Mouse (Mus musculus): ENCODE results near the gene Lrrc30. TPM values are rescaled to one million over a fixed set of nuclear protein-coding genes. Genes with fewer than 3 reads are reported as not detected.

The Lrrc30 gene
- polyA plus RNA-seq, 1 experiment from 2014 or later, result not detected

DNA sequence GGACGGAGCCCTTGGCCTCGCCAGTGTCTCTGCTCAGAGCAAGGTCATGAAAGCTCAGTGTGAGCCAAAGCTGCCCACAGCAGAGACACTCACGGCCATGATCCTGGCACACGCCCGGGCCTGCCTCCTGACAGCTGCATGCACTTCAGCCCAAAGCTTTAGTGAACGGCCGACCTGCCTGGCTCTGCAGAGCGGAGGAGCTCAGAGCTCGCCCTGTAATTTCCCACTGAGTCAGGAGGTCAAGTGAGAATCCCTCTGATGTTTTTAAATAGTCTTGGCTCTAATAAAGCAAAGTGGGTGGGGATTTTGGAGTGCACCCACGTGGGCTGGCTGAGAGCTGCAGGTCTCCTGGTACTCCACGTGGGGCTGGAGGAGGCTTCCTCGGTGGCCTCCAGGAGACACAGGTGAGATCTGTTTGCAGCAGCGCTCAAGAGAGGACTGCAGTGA lies 3.3 kb downstream of the Lrrc30 start:
- H3K36me3 ChIP-seq, result no peaks in the 10 kb centered on the region
- peaks cover 10% of the 10 kb centered on the region for H3K4me1 ChIP-seq (replicated peaks)
- no peaks in the 10 kb centered on the region for H3K27me3 ChIP-seq
- peak overlapping the region; percentile 57 for H3K27ac ChIP-seq
- no peak overlapping the region for H3K9ac ChIP-seq
- H3K9me3 ChIP-seq (replicated peaks), result no peaks in the 10 kb centered on the region
- H3K4me2 ChIP-seq, result peak overlapping the region; percentile 19; the same call in 1 of the 2 replicates
- ATAC-seq (replicated peaks; ENCODE audit: insufficient number of reproducible peaks, insufficient read depth, low FRiP score, low read depth), result peak; percentile 84
- no peak overlapping the region for H3K4me3 ChIP-seq
- WGBS, result 23% methylated on average over 13 of the region's 13 CpGs

DNA sequence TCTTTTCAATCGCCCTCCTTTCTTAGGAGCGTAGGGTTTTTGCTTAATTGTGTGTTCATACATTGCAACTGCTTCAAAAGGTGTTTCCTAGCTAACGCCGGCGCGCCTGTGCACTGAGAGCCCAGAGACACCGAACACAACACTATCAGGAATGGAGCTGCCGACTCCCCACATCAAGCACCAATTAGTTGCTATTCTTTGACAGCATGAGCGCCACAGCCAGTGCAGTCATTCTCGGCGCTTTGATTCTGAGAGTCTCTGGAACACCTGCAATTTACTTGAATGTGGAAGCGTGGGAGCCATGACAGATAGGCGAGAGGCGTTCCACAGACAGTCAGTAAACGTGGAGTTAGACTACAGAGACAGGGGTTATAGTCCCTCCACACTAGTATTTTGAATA lies 4.0 kb downstream of the Lrrc30 start:
- H3K9ac ChIP-seq, result no peak overlapping the region
- no peak overlapping the region for H3K4me2 ChIP-seq
- peaks cover 13% of the 10 kb centered on the region for H3K4me1 ChIP-seq (replicated peaks)
- H3K27me3 ChIP-seq, result no peaks in the 10 kb centered on the region
- H3K27ac ChIP-seq, result peak overlapping the region; percentile 57; the same call in 1 of the 2 replicates
- no peak overlapping the region for H3K4me3 ChIP-seq
- H3K36me3 ChIP-seq, result no peaks in the 10 kb centered on the region
- H3K9me3 ChIP-seq (replicated peaks), result no peaks in the 10 kb centered on the region
- no peak for ATAC-seq (replicated peaks; ENCODE audit: insufficient number of reproducible peaks, insufficient read depth, low FRiP score, low read depth)
- WGBS, result 88% methylated on average over 15 of the region's 15 CpGs

DNA sequence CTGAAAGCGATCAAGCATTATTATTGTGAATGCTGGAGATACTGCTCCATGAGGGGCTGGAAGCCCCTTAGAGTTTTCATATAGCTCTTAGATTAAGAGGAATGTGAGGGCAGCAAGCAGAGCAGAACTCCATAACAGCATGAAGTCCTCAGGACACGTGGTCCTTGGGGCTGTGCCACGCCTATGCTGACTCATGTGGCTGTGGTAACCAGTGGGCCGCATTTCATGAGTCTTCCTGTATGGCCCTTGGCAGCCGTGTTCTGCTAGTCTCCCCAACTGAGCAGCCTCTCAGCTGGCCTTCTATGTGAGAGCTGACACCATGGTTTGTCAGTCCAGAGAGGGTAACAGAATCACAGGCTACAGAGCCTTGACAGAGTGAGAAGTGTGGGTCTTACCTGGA lies 7.1 kb downstream of the Lrrc30 start:
- no peak overlapping the region for H3K9ac ChIP-seq
- H3K36me3 ChIP-seq, result no peaks in the 10 kb centered on the region
- no peaks in the 10 kb centered on the region for H3K27me3 ChIP-seq
- no peak for ATAC-seq (replicated peaks; ENCODE audit: insufficient number of reproducible peaks, insufficient read depth, low FRiP score, low read depth)
- H3K9me3 ChIP-seq (replicated peaks), result no peaks in the 10 kb centered on the region
- H3K4me2 ChIP-seq, result no peak overlapping the region
- peaks cover 16% of the 10 kb centered on the region for H3K4me1 ChIP-seq (replicated peaks)
- H3K27ac ChIP-seq, result no peak overlapping the region
- WGBS, result 75% methylated on average over 5 of the region's 5 CpGs
- H3K4me3 ChIP-seq, result no peak overlapping the region

DNA sequence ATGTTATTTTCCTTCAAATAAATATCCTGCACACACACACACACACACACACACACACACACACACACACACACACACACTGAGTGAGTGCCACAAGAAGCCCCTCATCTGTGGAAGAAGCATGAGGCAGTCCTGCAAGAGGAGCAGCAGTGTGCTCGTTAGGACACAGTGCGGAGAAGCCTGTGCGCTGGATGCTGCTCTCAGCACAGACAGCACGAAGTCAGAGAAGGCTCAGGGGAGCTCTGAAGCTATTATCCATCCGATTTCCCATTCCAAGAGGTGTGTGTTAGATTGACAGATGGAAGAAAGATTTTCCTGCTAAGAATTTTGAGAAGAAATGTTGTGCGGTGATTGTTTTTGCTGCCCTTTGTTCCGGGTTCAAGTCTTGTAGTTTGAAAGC lies 13.5 kb downstream of the Lrrc30 start:
- 75% methylated on average over 7 of the region's 7 CpGs for WGBS
- Histone ChIP-seq H3K4me2 (no peak overlapping the region), H3K27ac (no peak overlapping the region), H3K4me1 (replicated peaks) (peaks cover 6% of the 10 kb centered on the region; the same call in 1 of the 2 replicates), H3K36me3 (no peaks in the 10 kb centered on the region), H3K9ac (no peak overlapping the region), H3K4me3 (no peak overlapping the region), H3K9me3 (replicated peaks) (no peaks in the 10 kb centered on the region), H3K27me3 (no peaks in the 10 kb centered on the region)
- no peak for ATAC-seq (replicated peaks; ENCODE audit: insufficient number of reproducible peaks, insufficient read depth, low FRiP score, low read depth)

DNA sequence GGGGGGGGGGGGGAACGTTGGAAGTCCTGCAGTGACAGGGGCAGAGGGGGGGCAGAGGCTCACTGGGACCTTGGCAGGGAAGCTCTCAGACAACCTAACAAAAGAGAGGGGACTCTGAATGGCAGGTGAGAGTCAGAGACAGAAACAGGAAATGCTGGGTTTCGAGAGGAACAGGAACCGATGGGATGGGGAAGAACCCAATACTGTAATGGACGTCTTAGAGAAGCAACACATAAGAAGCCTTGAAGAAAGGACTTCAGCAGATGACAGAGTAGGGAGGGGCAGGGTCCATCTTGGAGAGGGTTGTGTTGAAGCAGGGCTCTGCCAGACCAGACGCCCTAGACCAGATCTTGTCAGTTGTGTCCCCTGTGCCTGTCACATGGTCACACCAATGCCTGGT lies 18.1 kb downstream of the Lrrc30 start:
- no peaks in the 10 kb centered on the region for H3K4me1 ChIP-seq (replicated peaks)
- 70% methylated on average over 4 of the region's 5 CpGs for WGBS
- no peaks in the 10 kb centered on the region for H3K36me3 ChIP-seq
- no peak overlapping the region for H3K4me3 ChIP-seq
- no peak overlapping the region for H3K27ac ChIP-seq
- H3K27me3 ChIP-seq, result no peaks in the 10 kb centered on the region
- H3K4me2 ChIP-seq, result no peak overlapping the region
- no peak for ATAC-seq (replicated peaks; ENCODE audit: insufficient number of reproducible peaks, insufficient read depth, low FRiP score, low read depth)
- no peak overlapping the region for H3K9ac ChIP-seq
- no peaks in the 10 kb centered on the region for H3K9me3 ChIP-seq (replicated peaks)

DNA sequence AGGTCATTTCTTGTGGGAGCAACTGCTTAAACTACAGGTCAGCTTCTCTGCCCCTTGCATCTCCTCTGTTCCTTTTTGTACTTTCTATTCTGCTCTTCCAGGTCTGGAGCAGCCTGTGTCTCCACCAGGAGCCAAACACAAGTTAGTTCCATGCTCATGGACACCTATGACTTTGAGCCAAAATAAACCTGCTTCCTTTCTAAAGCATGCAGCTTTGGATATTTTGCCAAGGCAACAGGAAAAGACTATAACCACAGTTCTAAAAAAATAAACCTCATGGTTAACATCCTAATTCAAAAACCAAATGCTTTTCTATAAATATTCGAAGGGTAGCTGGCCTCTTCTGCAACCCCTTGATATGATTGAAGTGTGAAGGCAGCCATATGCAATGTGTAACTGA lies 19.9 kb downstream of the Lrrc30 start:
- Histone ChIP-seq H3K4me3 (no peak overlapping the region), H3K27ac (no peak overlapping the region), H3K36me3 (no peaks in the 10 kb centered on the region), H3K9ac (no peak overlapping the region), H3K9me3 (replicated peaks) (no peaks in the 10 kb centered on the region), H3K4me2 (no peak overlapping the region), H3K4me1 (replicated peaks) (no peaks in the 10 kb centered on the region), H3K27me3 (no peaks in the 10 kb centered on the region)
- no peak for ATAC-seq (replicated peaks; ENCODE audit: insufficient number of reproducible peaks, insufficient read depth, low FRiP score, low read depth)
- WGBS, result 67% methylated on average over 1 of the region's 1 CpGs

DNA sequence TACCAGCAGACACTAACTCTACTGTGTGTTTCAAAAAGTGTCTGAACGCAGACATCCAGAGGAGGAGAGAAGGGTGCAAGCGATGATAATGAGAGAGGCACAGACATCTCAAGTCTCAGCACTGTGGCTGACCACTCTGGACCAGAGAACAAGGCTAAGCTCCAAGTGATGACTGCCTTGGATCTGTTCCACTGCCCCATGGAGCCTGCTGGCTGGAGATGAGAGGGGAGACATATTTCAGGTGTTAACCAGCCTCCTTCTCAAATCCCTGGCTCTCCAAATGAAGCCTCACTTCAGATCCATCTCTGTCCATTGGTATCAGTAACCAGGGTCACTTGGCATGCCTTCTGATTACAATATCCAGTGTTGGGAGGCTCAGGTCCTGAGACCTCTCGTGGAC lies 20.4 kb downstream of the Lrrc30 start:
- Histone ChIP-seq H3K9me3 (replicated peaks) (no peaks in the 10 kb centered on the region), H3K27me3 (no peaks in the 10 kb centered on the region), H3K9ac (no peak overlapping the region), H3K36me3 (no peaks in the 10 kb centered on the region), H3K4me2 (no peak overlapping the region), H3K4me3 (no peak overlapping the region), H3K27ac (no peak overlapping the region), H3K4me1 (replicated peaks) (no peaks in the 10 kb centered on the region)
- 67% methylated on average over 3 of the region's 3 CpGs for WGBS
- no peak for ATAC-seq (replicated peaks; ENCODE audit: insufficient number of reproducible peaks, insufficient read depth, low FRiP score, low read depth)

DNA sequence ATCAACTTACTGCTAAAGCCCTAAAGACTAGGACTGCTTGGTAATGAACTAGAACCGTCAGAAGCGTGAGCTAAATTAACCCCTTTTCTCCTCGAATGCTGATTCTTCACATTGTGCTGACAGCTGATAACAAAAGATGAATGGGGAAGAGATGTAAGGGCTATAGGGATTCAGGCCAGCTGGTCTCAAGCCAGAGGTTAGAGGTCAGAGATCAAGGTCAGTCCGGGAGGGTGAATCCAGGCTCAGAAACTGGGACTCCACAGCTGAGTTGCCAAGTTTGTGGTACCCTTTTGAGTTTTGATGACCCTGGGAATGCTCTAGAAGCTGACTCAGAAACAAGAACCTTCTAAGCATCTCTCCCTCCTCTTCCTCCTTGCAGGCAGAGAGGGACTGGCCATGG lies 28.1 kb downstream of the Lrrc30 start:
- Histone ChIP-seq H3K27ac (no peak overlapping the region), H3K4me1 (replicated peaks) (0 out of 2 replicates have a peak, but pooled peaks cover 3% of the 10 kb centered on the region), H3K27me3 (no peaks in the 10 kb centered on the region), H3K4me2 (no peak overlapping the region), H3K9ac (no peak overlapping the region), H3K4me3 (no peak overlapping the region), H3K9me3 (replicated peaks) (no peaks in the 10 kb centered on the region), H3K36me3 (no peaks in the 10 kb centered on the region)
- WGBS, result 28% methylated on average over 4 of the region's 4 CpGs
- no peak for ATAC-seq (replicated peaks; ENCODE audit: insufficient number of reproducible peaks, insufficient read depth, low FRiP score, low read depth)

DNA sequence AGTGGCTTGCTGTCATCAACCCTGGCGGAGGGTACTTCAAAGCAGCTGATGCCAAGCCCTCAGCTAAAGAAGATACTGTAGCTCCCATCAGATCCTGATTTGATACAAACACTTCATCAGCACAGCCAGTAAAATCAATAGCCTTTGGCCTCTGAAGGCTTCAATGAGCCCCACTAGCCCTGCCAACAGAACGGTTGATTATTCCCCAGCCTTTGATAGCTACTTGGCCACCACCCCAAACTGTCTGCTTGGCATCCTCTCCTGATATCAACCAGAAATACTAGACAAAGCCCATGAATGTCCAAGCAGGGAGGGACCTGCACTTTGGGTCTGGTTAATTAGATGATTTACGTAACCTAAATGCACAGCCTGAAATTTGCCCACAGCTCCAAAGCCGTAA lies 30.0 kb downstream of the Lrrc30 start:
- no peak overlapping the region for H3K9ac ChIP-seq
- H3K36me3 ChIP-seq, result no peaks in the 10 kb centered on the region
- H3K9me3 ChIP-seq (replicated peaks), result no peaks in the 10 kb centered on the region
- no peak for ATAC-seq (replicated peaks; ENCODE audit: insufficient number of reproducible peaks, insufficient read depth, low FRiP score, low read depth)
- WGBS, result 61% methylated on average over 4 of the region's 4 CpGs
- no peak overlapping the region for H3K27ac ChIP-seq
- 0 out of 2 replicates have a peak, but pooled peaks cover 3% of the 10 kb centered on the region for H3K4me1 ChIP-seq (replicated peaks)
- H3K4me3 ChIP-seq, result no peak overlapping the region
- H3K4me2 ChIP-seq, result no peak overlapping the region
- H3K27me3 ChIP-seq, result no peaks in the 10 kb centered on the region

DNA sequence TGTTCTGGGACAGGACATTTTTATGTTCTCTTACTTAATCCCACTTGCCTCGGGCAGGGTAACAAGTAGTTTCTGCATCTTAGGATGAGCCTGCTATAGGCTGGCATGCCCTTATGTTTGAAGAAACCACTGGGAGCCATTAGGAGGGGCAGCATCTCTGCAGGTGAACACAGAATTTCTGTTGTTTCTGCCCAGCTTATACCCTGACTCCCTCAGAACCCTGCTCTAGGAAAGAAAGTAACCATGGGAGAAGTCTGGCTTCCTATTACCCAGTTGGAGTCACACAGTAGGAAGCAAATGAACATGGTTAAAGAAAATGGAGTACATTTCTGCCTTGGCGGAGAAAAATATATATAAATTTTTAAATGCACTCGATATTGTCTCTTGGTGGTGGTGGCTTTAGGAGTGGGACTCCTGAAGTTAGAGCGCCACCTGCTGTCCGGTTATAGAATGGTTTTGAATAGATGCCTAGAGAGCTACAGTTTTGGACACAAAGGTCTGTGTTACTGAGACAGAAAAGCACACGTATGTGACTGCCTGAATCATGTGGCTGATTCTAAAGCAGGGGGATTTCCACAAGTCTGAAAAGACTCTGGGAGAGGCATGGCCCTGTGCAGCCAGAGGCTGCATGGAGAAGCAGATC lies 47.5 kb downstream of the Lrrc30 start:
- Histone ChIP-seq H3K36me3 (no peaks in the 10 kb centered on the region), H3K9ac (no peak overlapping the region), H3K4me2 (no peak overlapping the region), H3K4me3 (no peak overlapping the region), H3K27me3 (peaks cover 3% of the 10 kb centered on the region; the same call in 1 of the 2 replicates), H3K9me3 (replicated peaks) (no peaks in the 10 kb centered on the region), H3K4me1 (replicated peaks) (no peaks in the 10 kb centered on the region), H3K27ac (no peak overlapping the region)
- WGBS, result 23% methylated on average over 6 of the region's 6 CpGs
- ATAC-seq (replicated peaks; ENCODE audit: insufficient number of reproducible peaks, insufficient read depth, low FRiP score, low read depth), result peak; percentile 64; the same call in 1 of the 2 replicates

DNA sequence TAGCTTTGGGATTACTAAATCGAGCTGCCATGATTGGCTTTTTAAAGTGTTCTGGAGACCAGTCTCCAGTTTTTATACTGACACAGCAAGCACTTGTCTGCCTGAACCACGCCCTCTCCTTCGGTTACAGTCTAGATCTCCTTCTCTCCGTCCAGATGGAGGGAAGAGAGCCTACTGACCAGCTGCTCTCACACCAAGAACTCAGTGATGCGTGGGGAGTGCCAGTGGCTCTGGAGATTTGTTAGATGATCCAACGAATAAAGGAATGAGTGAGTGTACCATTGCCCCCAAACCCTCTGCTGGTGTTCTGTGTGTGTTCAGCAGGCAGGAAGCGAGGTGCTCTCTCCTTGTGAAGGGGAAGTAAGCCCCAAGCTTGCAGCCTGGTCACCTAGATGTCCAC lies 48.0 kb downstream of the Lrrc30 start:
- Histone ChIP-seq H3K36me3 (no peaks in the 10 kb centered on the region), H3K9me3 (replicated peaks) (no peaks in the 10 kb centered on the region), H3K27ac (no peak overlapping the region), H3K4me2 (no peak overlapping the region), H3K9ac (no peak overlapping the region), H3K27me3 (peaks cover 3% of the 10 kb centered on the region; the same call in 1 of the 2 replicates), H3K4me1 (replicated peaks) (no peaks in the 10 kb centered on the region), H3K4me3 (no peak overlapping the region)
- WGBS, result 67% methylated on average over 7 of the region's 7 CpGs
- ATAC-seq (replicated peaks; ENCODE audit: insufficient number of reproducible peaks, insufficient read depth, low FRiP score, low read depth), result no peak

DNA sequence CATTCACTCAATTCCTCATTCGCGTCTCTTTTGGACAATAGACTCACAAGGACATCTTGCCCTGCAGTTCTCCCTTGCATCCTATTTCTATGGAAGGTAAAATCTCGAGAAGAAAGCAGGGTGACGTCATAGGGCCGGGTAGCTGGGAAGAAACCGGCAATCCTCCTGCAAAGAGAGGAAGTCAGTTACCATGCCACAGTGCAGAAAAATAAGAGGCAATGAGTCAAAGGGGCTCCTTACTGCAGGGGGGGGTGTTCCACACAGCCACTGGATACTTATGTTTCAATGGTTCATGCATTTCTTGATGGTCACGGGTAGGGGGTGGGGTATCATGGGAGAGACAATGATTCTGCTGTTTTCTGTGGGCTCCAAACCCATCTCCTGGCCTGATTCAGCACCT lies 49.1 kb downstream of the Lrrc30 start:
- no peak overlapping the region for H3K4me3 ChIP-seq
- 56% methylated on average over 7 of the region's 7 CpGs for WGBS
- no peaks in the 10 kb centered on the region for H3K36me3 ChIP-seq

More for the DNA sequence above, 49.1 kb downstream of the Lrrc30 start:
- no peak overlapping the region for H3K4me2 ChIP-seq
- no peaks in the 10 kb centered on the region; the same call in 1 of the 2 replicates for H3K27me3 ChIP-seq
- no peak overlapping the region for H3K27ac ChIP-seq
- H3K9ac ChIP-seq, result no peak overlapping the region
- no peaks in the 10 kb centered on the region for H3K4me1 ChIP-seq (replicated peaks)
- no peaks in the 10 kb centered on the region for H3K9me3 ChIP-seq (replicated peaks)
- no peak for ATAC-seq (replicated peaks; ENCODE audit: insufficient number of reproducible peaks, insufficient read depth, low FRiP score, low read depth)
